Mouse (Mus musculus) monocyte, adult 5-6 weeks (primary cell): ENCODE measurements around the gene Olfr659. TPM values are rescaled to one million over a fixed set of nuclear protein-coding genes. Genes with fewer than 3 reads are reported as not detected.

Experiments
- ATAC-seq: fragments of 153-309, 156-312 bp; replicated peaks from 2 replicates; pipeline ENCODE4 v1.8.0; 2017; ENCODE audit warnings: mild to moderate bottlenecking; ENCODE audit not compliant: low TSS enrichment, insufficient number of reproducible peaks, severe bottlenecking, poor library complexity, low FRiP score
- total RNA-seq: library from RNA; stranded (forward); fragments of 200-1000, 200-491, 200-594 nt; gene quantifications from 3 replicates; pipeline ENCODE4 v1.2.3, GENCODE M21; 2017

The Olfr659 gene
- total RNA-seq = not detected in 3 replicates

DNA sequence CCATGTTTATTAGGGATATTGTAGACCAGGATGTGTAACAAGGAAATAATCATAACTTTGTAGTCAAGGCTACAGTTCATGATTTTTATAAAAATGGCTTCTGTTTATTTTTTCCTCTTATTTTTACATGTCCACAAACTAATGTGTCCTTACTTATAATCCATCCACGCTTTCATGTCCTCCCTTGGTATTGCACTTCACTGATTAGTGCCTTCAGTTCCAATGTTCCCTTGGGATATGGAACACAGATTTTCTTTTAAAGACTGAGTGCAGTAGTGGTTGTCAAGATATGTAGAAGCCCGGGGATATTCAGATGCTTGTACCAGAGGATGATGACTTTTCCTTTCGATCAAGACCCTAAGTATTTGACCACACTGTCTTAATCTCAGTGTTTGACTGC lies at the start of gene Olfr659:
TSS of gene Olfr659 (plus strand) at position 301 of the 400 bp plus-strand sequence.
- ATAC-seq = no peak

DNA sequence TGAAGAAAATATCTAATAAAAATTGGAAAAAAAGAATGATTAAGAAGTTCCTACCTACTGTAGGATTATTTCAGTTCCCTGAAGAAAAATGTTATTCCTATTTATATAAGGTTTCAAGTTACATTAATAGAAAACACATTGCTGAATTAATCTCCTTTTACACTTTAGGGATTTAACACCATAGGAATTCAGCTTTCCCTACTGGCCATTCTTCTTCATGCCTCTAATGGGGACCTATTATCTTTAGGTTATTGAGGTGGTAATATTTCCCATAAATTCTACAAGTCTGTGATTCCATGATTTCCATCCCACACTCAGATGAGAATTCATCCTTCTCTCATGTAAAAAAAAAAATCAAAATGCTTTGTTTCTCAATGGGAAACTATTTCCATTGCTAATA lies 42.1 kb upstream of the Olfr659 start, which contains the start of gene Olfr657:
TSS of gene Olfr657 (plus strand) at position 301 of the 400 bp plus-strand sequence.
- no peak for ATAC-seq

DNA sequence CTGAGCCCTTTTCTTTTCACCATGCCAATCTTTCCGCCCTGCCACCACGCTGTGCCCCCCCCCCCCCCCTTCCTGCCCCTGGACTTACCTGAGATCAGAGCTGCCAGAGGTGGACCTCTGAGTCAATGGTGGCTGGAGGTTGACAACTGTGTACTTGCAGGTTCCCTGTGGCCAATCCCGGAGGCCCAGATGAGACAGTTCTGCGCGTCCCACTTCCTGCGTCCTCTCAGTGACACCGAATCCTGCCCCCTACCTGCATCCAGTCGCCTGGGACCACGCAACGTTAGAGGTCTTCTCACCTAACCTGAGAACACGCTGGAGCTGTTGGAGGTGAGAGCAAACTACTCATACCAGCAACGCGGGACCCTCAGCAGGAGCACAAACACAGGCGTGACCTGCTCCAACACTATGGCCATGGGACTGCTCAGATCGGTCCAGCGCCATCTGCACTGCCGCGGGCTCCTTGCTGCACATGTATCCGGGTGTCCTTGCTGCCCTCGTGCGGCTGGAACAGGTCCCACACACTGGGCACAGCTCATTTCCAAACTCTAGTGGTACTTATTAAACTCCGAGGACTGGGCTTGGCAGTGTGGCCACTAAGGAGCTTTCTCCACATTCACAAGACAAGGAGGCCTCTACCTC lies 19.6 kb upstream of the Olfr659 start, which contains the start of gene Olfr658:
TSS of gene Olfr658 (minus strand) at position 465 of the 642 bp plus-strand sequence.
- peak; percentile 80 for ATAC-seq

DNA sequence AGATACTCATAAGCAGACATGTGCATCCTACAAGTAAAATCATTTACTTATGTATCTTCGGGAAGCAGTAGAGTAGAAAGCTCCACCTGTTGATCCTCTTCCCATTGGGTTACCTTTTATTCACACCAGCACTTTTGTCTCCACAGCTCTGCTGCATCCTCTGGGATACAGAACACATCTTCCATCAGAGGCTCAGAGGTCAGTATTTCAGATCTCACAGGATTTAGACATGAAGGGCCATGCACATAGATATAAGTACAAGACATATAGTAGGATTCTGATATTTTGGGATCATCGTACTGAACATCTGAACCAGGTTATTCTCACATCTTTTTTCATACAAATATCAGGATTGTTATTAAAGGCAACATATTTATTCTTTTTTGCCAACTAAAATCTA lies 19.6 kb downstream of the Olfr659 start, which contains the start of gene Olfr661:
TSS of gene Olfr661 (plus strand) at position 301 of the 400 bp plus-strand sequence.
- ATAC-seq = no peak

Other genes starting within 250 kb of the Olfr659 start
- 50.5 to 91.1 TPM (median 54.1 TPM) in 3 replicates for gene Trim30a, start 201.6 kb upstream of the Olfr659 start, total RNA-seq
- gene Trim30d, start 158.9 kb upstream of the Olfr659 start, total RNA-seq = 26.0 to 47.8 TPM (median 29.6 TPM) in 3 replicates
- not detected in 3 replicates for gene Olfr651, start 116.6 kb upstream of the Olfr659 start, total RNA-seq
- not detected in 3 replicates for gene Olfr652, start 105.9 kb upstream of the Olfr659 start, total RNA-seq
- not detected in 3 replicates for gene Olfr653, start 89.4 kb upstream of the Olfr659 start, total RNA-seq
- gene Olfr654, start 79.7 kb upstream of the Olfr659 start, total RNA-seq = 0.67 TPM in 1 of 3 replicates, not detected in the others
- gene Olfr655, start 65.0 kb upstream of the Olfr659 start, total RNA-seq = not detected in 3 replicates
- not detected in 3 replicates for gene Olfr656, start 52.8 kb upstream of the Olfr659 start, total RNA-seq
- gene Olfr657, start 42.0 kb upstream of the Olfr659 start, total RNA-seq = not detected in 3 replicates
- gene Olfr658, start 19.4 kb upstream of the Olfr659 start, total RNA-seq = not detected in 3 replicates
- gene Olfr661, start 19.7 kb downstream of the Olfr659 start, total RNA-seq = not detected in 3 replicates
- gene Usp17le, start 110.7 kb downstream of the Olfr659 start, total RNA-seq = not detected in 3 replicates
- not detected in 3 replicates for gene Usp17lb, start 175.8 kb downstream of the Olfr659 start, total RNA-seq
- gene Usp17la, start 190.3 kb downstream of the Olfr659 start, total RNA-seq = not detected in 3 replicates
- not detected in 3 replicates for gene Olfr665, start 211.3 kb downstream of the Olfr659 start, total RNA-seq
- not detected in 3 replicates for gene Olfr666, start 229.2 kb downstream of the Olfr659 start, total RNA-seq